In genomic region chr13:7348431-7348830, GRCm38 (mm10) we compare ENCODE assay signal across 29 mouse cellular contexts.
"Had no signal": no experiment of that assay in that cellular context is flagged by ENCODE, and none has a peak within 500 bp of the region (broad histone marks: within the 10 kb centered on the region; RNA-seq: fewer than 3 reads in every experiment).

No protein-coding gene starts in this region.

- H3K9me3 ChIP-seq: embryonic facial prominence, embryonic 10.5 days; embryonic facial prominence, embryonic 12.5 days; embryonic facial prominence, embryonic 13.5 days; embryonic facial prominence, embryonic 15.5 days; forebrain, embryonic 10.5 days; forebrain, embryonic 12.5 days; forebrain, embryonic 13.5 days; forebrain, embryonic 15.5 days had no signal

- H3K4me3 ChIP-seq: embryonic facial prominence, embryonic 10.5 days; embryonic facial prominence, embryonic 12.5 days; embryonic facial prominence, embryonic 13.5 days; embryonic facial prominence, embryonic 15.5 days; erythroblast, embryonic 14.5 days; forebrain, embryonic 10.5 days; forebrain, embryonic 12.5 days; forebrain, embryonic 13.5 days; forebrain, embryonic 15.5 days; gastrocnemius, adult 2 months; heart, adult 2 months had no signal

- H3K27ac ChIP-seq: embryonic facial prominence, embryonic 10.5 days; embryonic facial prominence, embryonic 12.5 days; embryonic facial prominence, embryonic 13.5 days; embryonic facial prominence, embryonic 15.5 days; forebrain, embryonic 10.5 days; forebrain, embryonic 12.5 days; forebrain, embryonic 13.5 days; forebrain, embryonic 15.5 days; gastrocnemius, adult 2 months; heart, adult 2 months had no signal

- H3K27me3 ChIP-seq: embryonic facial prominence, embryonic 12.5 days; embryonic facial prominence, embryonic 13.5 days; embryonic facial prominence, embryonic 15.5 days; forebrain, embryonic 12.5 days; forebrain, embryonic 13.5 days; forebrain, embryonic 15.5 days had no signal

- H3K4me2 ChIP-seq: embryonic facial prominence, embryonic 12.5 days; embryonic facial prominence, embryonic 13.5 days; embryonic facial prominence, embryonic 15.5 days; forebrain, embryonic 12.5 days; forebrain, embryonic 13.5 days; forebrain, embryonic 15.5 days had no signal

- H3K4me1 ChIP-seq: embryonic facial prominence, embryonic 10.5 days; embryonic facial prominence, embryonic 12.5 days; embryonic facial prominence, embryonic 13.5 days; embryonic facial prominence, embryonic 15.5 days; forebrain, embryonic 10.5 days; forebrain, embryonic 12.5 days; forebrain, embryonic 13.5 days; forebrain, embryonic 15.5 days had no signal

- H3K36me3 ChIP-seq: embryonic facial prominence, embryonic 10.5 days; embryonic facial prominence, embryonic 12.5 days; embryonic facial prominence, embryonic 13.5 days; embryonic facial prominence, embryonic 15.5 days; forebrain, embryonic 10.5 days; forebrain, embryonic 12.5 days; forebrain, embryonic 15.5 days had no signal

- DNase-seq: cerebellum, adult 2 months; cerebellum, adult 8-10 months; cerebellum, adult 9-10 months; cerebellum, adult 9-11 months; cerebellum, postnatal 10 days; cerebellum, postnatal 14 days; cerebellum, postnatal 25 days; cerebellum, postnatal 36 days; embryo, embryonic 11 days; forebrain, postnatal 0 days; gastrocnemius, adult 2 months; gastrocnemius, postnatal 10 days; gastrocnemius, postnatal 14 days; gastrocnemius, postnatal 25 days; gastrocnemius, postnatal 36 days; heart, adult 11 months; heart, adult 18-20 months; heart, adult 2 months had no signal

- H3K9ac ChIP-seq: embryonic facial prominence, embryonic 12.5 days; embryonic facial prominence, embryonic 13.5 days; embryonic facial prominence, embryonic 15.5 days; forebrain, embryonic 12.5 days; forebrain, embryonic 13.5 days; forebrain, embryonic 15.5 days; forebrain, postnatal 0 days had no signal

- ATAC-seq: forebrain, embryonic 13.5 days; forebrain, embryonic 14.5 days; forebrain, embryonic 15.5 days; forebrain, embryonic 16.5 days; forebrain, postnatal 0 days had no signal
